Mouse (Mus musculus) bone marrow macrophage, adult 2 months (primary cell): ENCODE measurements around the gene Crybb1.

ENCODE experiments used
- CTCF ChIP-seq: IDR thresholded peaks from 2 replicates; pipeline ENCODE4 v1.5.1; 2012; ENCODE audit warnings: low read depth, mild to moderate bottlenecking, low read length, moderate library complexity
- POLR2A ChIP-seq: IDR thresholded peaks from 2 replicates; pipeline ENCODE4 v1.6.1; 2012; ENCODE audit warnings: mild to moderate bottlenecking, low read depth, low read length, borderline replicate concordance

GRCm38 (mm10) chr5:112301694-112302093 is 46.1 kb downstream of the Crybb1 start:
- no peak for TF ChIP-seq CTCF
- no peak for TF ChIP-seq POLR2A
